Mouse (Mus musculus): Measurements from ENCODE around the gene Klf12.

GRCm38 (mm10) chr14:100231384-100231783 lies 53.1 kb downstream of the Klf12 start:
- TF ChIP-seq POLR2A (IDR thresholded peaks at IDR 0.05; ENCODE audit: insufficient read depth, low read depth, low read length) (no peak), CTCF (IDR thresholded peaks at IDR 0.05; ENCODE audit: insufficient read depth, low read depth, low read length) (no peak)
